In the genomic region with DNA sequence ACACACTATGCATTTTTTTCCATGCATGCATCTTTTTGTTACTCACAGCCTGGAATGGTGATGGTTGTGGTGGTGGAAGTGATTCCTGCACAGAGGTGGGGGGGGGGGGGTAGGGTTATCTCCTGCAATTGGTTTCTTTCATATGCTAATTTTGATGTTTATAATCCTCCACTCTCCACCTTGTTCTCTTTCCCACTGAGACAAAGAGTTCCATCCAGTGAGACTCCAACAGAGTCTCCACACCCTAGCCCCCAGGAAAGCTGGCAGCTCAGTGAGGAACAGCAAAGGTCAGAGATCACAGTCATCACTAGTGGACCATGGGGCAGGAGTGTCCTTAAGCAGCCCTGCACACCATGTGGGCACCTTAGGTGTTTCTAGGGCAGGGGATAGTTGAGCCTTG, we compare ENCODE assay signal across 24 mouse cellular contexts. TPM values are rescaled to one million over a fixed set of nuclear protein-coding genes. Genes with fewer than 3 reads are reported as not detected.
DNase-seq lines count a peak whose midpoint lies in the region; ATAC-seq and TF ChIP-seq lines count a peak whose summit lies in the region.
"Had no signal": no experiment of that assay in that cellular context is flagged by ENCODE, and none has a peak within 500 bp of the region (broad histone marks: within the 10 kb centered on the region; RNA-seq: fewer than 3 reads in every experiment).

No protein-coding gene starts in this region.

- H3K4me1 ChIP-seq in liver, postnatal 0 days (ENCODE audit: insufficient read depth), result no peaks in the 10 kb centered on the region
- no peaks in the 10 kb centered on the region for H3K4me1 ChIP-seq in embryonic facial prominence, embryonic 10.5 days
- no peaks in the 10 kb centered on the region for H3K4me1 ChIP-seq in forebrain, embryonic 12.5 days
- H3K4me1 ChIP-seq: forebrain, embryonic 10.5 days; hindbrain, embryonic 12.5 days; hindbrain, embryonic 15.5 days had no signal

- no peak overlapping the region for H3K9ac ChIP-seq in liver, postnatal 0 days (replicated peaks)
- H3K9ac ChIP-seq in forebrain, embryonic 12.5 days, result no peak overlapping the region
- H3K9ac ChIP-seq: heart, embryonic 13.5 days; hindbrain, embryonic 12.5 days; hindbrain, embryonic 15.5 days had no signal

- DNase-seq in liver, postnatal 0 days, result peak; percentile 6
- DNase-seq in liver (no peak), ES-CJ7 (ENCODE audit: low read depth, low spot score) (peak; percentile 62)
- peak; percentile 2 for DNase-seq in embryonic facial prominence, embryonic 10.5 days (ENCODE audit: low spot score)
- no peak for DNase-seq in left cerebral cortex, postnatal 25 days (ENCODE audit: low spot score in 2 of 2)
- DNase-seq: adrenal gland, adult 8-10 months; adrenal gland, postnatal 25 days; B cell, adult 2 months; cerebellum, adult 11-12 months; cerebellum, adult 8-10 months; cerebellum, postnatal 10 days; embryo, embryonic 11 days; gastrocnemius, postnatal 25 days; heart, postnatal 14 days had no signal

- intact Hi-C loops in left cerebral cortex, postnatal 25 days (cut with DNase I), result no loop called here

- TF ChIP-seq EP300 in liver, postnatal 0 days (IDR thresholded peaks at IDR 0.05; ENCODE audit: low read depth), result no peak

- H3K36me3 ChIP-seq in liver, postnatal 0 days (replicated peaks; ENCODE audit: insufficient read depth, low read length), result no peaks in the 10 kb centered on the region
- no peaks in the 10 kb centered on the region for H3K36me3 ChIP-seq in embryonic facial prominence, embryonic 10.5 days (replicated peaks)
- H3K36me3 ChIP-seq in forebrain, embryonic 12.5 days (replicated peaks), result 0 out of 2 replicates have a peak, but pooled peaks cover 3% of the 10 kb centered on the region
- H3K36me3 ChIP-seq: forebrain, embryonic 10.5 days; heart, embryonic 10.5 days; hindbrain, embryonic 12.5 days had no signal

- H3K4me2 ChIP-seq in liver, postnatal 0 days (ENCODE audit: low read depth, low read length), result no peak overlapping the region
- no peak overlapping the region for H3K4me2 ChIP-seq in forebrain, embryonic 12.5 days
- H3K4me2 ChIP-seq: heart, embryonic 13.5 days; hindbrain, embryonic 12.5 days; hindbrain, embryonic 15.5 days had no signal

- H3K9me3 ChIP-seq in liver, postnatal 0 days (ENCODE audit: low read length), result no peaks in the 10 kb centered on the region
- H3K9me3 ChIP-seq in embryonic facial prominence, embryonic 10.5 days, result 0 out of 2 replicates have a peak, but pooled peaks cover 4% of the 10 kb centered on the region
- H3K9me3 ChIP-seq in forebrain, embryonic 12.5 days, result 0 out of 2 replicates have a peak, but pooled peaks cover 4% of the 10 kb centered on the region
- H3K9me3 ChIP-seq: heart, embryonic 10.5 days; hindbrain, embryonic 15.5 days had no signal

- no peak for ATAC-seq in liver, postnatal 0 days
- no peak for ATAC-seq in forebrain, embryonic 12.5 days (ENCODE audit: low FRiP score)
- ATAC-seq: forebrain, embryonic 14.5 days; intestine, postnatal 0 days had no signal

- TF ChIP-seq CTCF in liver, postnatal 0 days (IDR thresholded peaks at IDR 0.05; ENCODE audit: low read depth), result no peak

- no peaks in the 10 kb centered on the region for H3K27me3 ChIP-seq in liver, postnatal 0 days (ENCODE audit: insufficient read depth, low read length)
- no peaks in the 10 kb centered on the region for H3K27me3 ChIP-seq in embryonic facial prominence, embryonic 10.5 days (replicated peaks; ENCODE audit: low read depth, poor library complexity, severe bottlenecking)
- no peaks in the 10 kb centered on the region for H3K27me3 ChIP-seq in forebrain, embryonic 12.5 days
- H3K27me3 ChIP-seq: CH12.LX; heart, embryonic 13.5 days; hindbrain, embryonic 12.5 days; hindbrain, embryonic 15.5 days had no signal

- no peak overlapping the region for H3K27ac ChIP-seq in liver, postnatal 0 days (ENCODE audit: low read depth)
- H3K27ac ChIP-seq in embryonic facial prominence, embryonic 10.5 days (replicated peaks), result no peak overlapping the region
- H3K27ac ChIP-seq in forebrain, embryonic 12.5 days, result no peak overlapping the region
- H3K27ac ChIP-seq: forebrain, embryonic 10.5 days; heart, adult 2 months; heart, embryonic 10.5 days; heart, embryonic 13.5 days; hindbrain, embryonic 12.5 days; hindbrain, embryonic 15.5 days had no signal

- no peak overlapping the region for H3K4me3 ChIP-seq in liver, postnatal 0 days (ENCODE audit: low read depth, low read length)
- no peak overlapping the region for H3K4me3 ChIP-seq in embryonic facial prominence, embryonic 10.5 days
- H3K4me3 ChIP-seq in forebrain, embryonic 12.5 days (replicated peaks), result no peak overlapping the region
- H3K4me3 ChIP-seq: forebrain, embryonic 10.5 days; heart, adult 2 months; heart, embryonic 10.5 days; heart, embryonic 13.5 days; hindbrain, embryonic 12.5 days; hindbrain, embryonic 15.5 days had no signal

RNA-seq across cellular contexts. Expression of a gene that starts 34.0 kb away (rescaled TPM):
- polyA plus RNA-seq in liver, postnatal 0 days (2015; fragmentation: Nextera tagmentation; extraction: Ambion mirVana), result 9.2 and 10.1 TPM in 2 replicates
- polyA plus RNA-seq in embryonic facial prominence, embryonic 10.5 days (2016; fragmentation: Nextera tagmentation; extraction: Ambion mirVana), result 24.6 and 28.3 TPM in 2 replicates
- total RNA-seq in left cerebral cortex, postnatal 25 days (2021), result 100 to 1,000 TPM; 248 to 261 TPM
- 47.6 and 51.9 TPM in 2 replicates for polyA plus RNA-seq in forebrain, embryonic 12.5 days (2016; fragmentation: Nextera tagmentation; extraction: Ambion mirVana)

RNA-seq across cellular contexts. Expression of a gene that starts 40.9 kb away (rescaled TPM):
- polyA plus RNA-seq in liver, postnatal 0 days (2015; fragmentation: Nextera tagmentation; extraction: Ambion mirVana), result 9.6 and 11.3 TPM in 2 replicates
- polyA plus RNA-seq in embryonic facial prominence, embryonic 10.5 days (2016; fragmentation: Nextera tagmentation; extraction: Ambion mirVana), result 115 and 119 TPM in 2 replicates
- total RNA-seq in left cerebral cortex, postnatal 25 days (2021), result 100 to 1,000 TPM; 244 to 252 TPM
- polyA plus RNA-seq in forebrain, embryonic 12.5 days (2016; fragmentation: Nextera tagmentation; extraction: Ambion mirVana), result 176 and 179 TPM in 2 replicates

Comparison
In these comparisons a context has a peak if more than half of its experiments do, and no peak if none do; other contexts are left out.
1. DNase-seq: peak in liver, postnatal 0 days (single experiment), ES-CJ7 (single experiment) and embryonic facial prominence, embryonic 10.5 days (single experiment); none in liver (single experiment) and left cerebral cortex, postnatal 25 days (0 of 2).